Mouse (Mus musculus): ENCODE measurements at regions not wholly inside any gene's neighbourhood (a gene's known extent, or its start where the extent isn't known, plus 50 kb on each side); places are given as distances from the start of the nearest gene placed in this dataset.

GRCm38 (mm10) chr1:72963449-72963848 lies 52.3 kb downstream of the Tnp1 start:
- no peak for TF ChIP-seq CTCF (conservative IDR thresholded peaks at IDR 0.05)
- no peak overlapping the region for H3K27ac ChIP-seq
- H3K4me3 ChIP-seq, result no peak overlapping the region
- peak; percentile 26 to 45 for DNase-seq (ENCODE audit: low spot score in 2 of 2)

- no peak for TF ChIP-seq CTCF (conservative IDR thresholded peaks at IDR 0.05)
- Histone ChIP-seq H3K4me3 (no peak overlapping the region), H3K27ac (no peak overlapping the region)
- no peak for DNase-seq (ENCODE audit: low spot score in 2 of 2)
These were observed 55.5 kb downstream of the Tnp1 start for GRCm38 (mm10) chr1:72960241-72960653.

- no peak for DNase-seq (ENCODE audit: low spot score in 2 of 2)
- Histone ChIP-seq H3K27ac (no peak overlapping the region), H3K4me3 (no peak overlapping the region)
- no peak for TF ChIP-seq CTCF (conservative IDR thresholded peaks at IDR 0.05)
These were observed 60.3 kb downstream of the Tnp1 start for GRCm38 (mm10) chr1:72955387-72955786.

GRCm38 (mm10) chr1:72952896-72953295 lies 62.8 kb downstream of the Tnp1 start:
- TF ChIP-seq CTCF (conservative IDR thresholded peaks at IDR 0.05), result no peak
- DNase-seq (ENCODE audit: low spot score in 2 of 2), result no peak
- Histone ChIP-seq H3K4me3 (no peak overlapping the region), H3K27ac (no peak overlapping the region)

- DNase-seq (ENCODE audit: low spot score in 2 of 2), result no peak
- H3K4me3 ChIP-seq, result no peak overlapping the region
- no peak for TF ChIP-seq CTCF (conservative IDR thresholded peaks at IDR 0.05)
- no peak overlapping the region for H3K27ac ChIP-seq
These were observed 63.9 kb downstream of the Tnp1 start for GRCm38 (mm10) chr1:72951802-72952201.

GRCm38 (mm10) chr1:72951365-72951764 lies 64.3 kb downstream of the Tnp1 start:
- no peak for DNase-seq (ENCODE audit: low spot score in 2 of 2)
- Histone ChIP-seq H3K27ac (no peak overlapping the region), H3K4me3 (no peak overlapping the region)
- no peak for TF ChIP-seq CTCF (conservative IDR thresholded peaks at IDR 0.05)

- TF ChIP-seq CTCF (conservative IDR thresholded peaks at IDR 0.05), result no peak
- H3K27ac ChIP-seq, result no peak overlapping the region
- no peak for DNase-seq (ENCODE audit: low spot score in 2 of 2)
- no peak overlapping the region for H3K4me3 ChIP-seq
These were observed 69.5 kb downstream of the Tnp1 start for GRCm38 (mm10) chr1:72946235-72946634.

GRCm38 (mm10) chr1:72945750-72946102 lies 70.0 kb downstream of the Tnp1 start:
- no peak for DNase-seq (ENCODE audit: low spot score in 2 of 2)
- Histone ChIP-seq H3K27ac (no peak overlapping the region), H3K4me3 (no peak overlapping the region)
- TF ChIP-seq CTCF (conservative IDR thresholded peaks at IDR 0.05), result no peak

- Histone ChIP-seq H3K4me3 (no peak overlapping the region), H3K27ac (no peak overlapping the region; the same call in 1 of the 2 replicates)
- DNase-seq (ENCODE audit: low spot score in 2 of 2), result no peak
- no peak for TF ChIP-seq CTCF (conservative IDR thresholded peaks at IDR 0.05)
These were observed 70.4 kb upstream of the Igfbp5 start for GRCm38 (mm10) chr1:72944805-72945749.

GRCm38 (mm10) chr1:72944221-72944620 lies 69.5 kb upstream of the Igfbp5 start:
- DNase-seq (ENCODE audit: low spot score in 2 of 2), result no peak
- TF ChIP-seq CTCF (conservative IDR thresholded peaks at IDR 0.05), result no peak
- Histone ChIP-seq H3K27ac (no peak overlapping the region; the same call in 1 of the 2 replicates), H3K4me3 (no peak overlapping the region)

GRCm38 (mm10) chr1:72943082-72943481 lies 68.4 kb upstream of the Igfbp5 start:
- TF ChIP-seq CTCF (conservative IDR thresholded peaks at IDR 0.05), result no peak
- Histone ChIP-seq H3K27ac (no peak overlapping the region), H3K4me3 (no peak overlapping the region)
- DNase-seq (ENCODE audit: low spot score in 2 of 2), result no peak

- H3K27ac ChIP-seq, result no peak overlapping the region
- no peak overlapping the region for H3K4me3 ChIP-seq
- DNase-seq (ENCODE audit: low spot score in 2 of 2), result no peak
- no peak for TF ChIP-seq CTCF (conservative IDR thresholded peaks at IDR 0.05)
These were observed 67.7 kb upstream of the Igfbp5 start for GRCm38 (mm10) chr1:72942351-72942750.

- TF ChIP-seq CTCF (conservative IDR thresholded peaks at IDR 0.05), result no peak
- no peak for DNase-seq (ENCODE audit: low spot score in 2 of 2)
- H3K27ac ChIP-seq, result no peak overlapping the region
These were observed 65.3 kb upstream of the Igfbp5 start for GRCm38 (mm10) chr1:72939948-72940347.

More at GRCm38 (mm10) chr1:72939948-72940347, 65.3 kb upstream of the Igfbp5 start:
- H3K4me3 ChIP-seq, result no peak overlapping the region
